Mouse (Mus musculus) ovary, adult 10 weeks (tissue): Measurements from ENCODE around the gene BC005624. TPM values are rescaled to one million over a fixed set of nuclear protein-coding genes. Genes with fewer than 3 reads are reported as not detected.

Source experiments
- polyA plus RNA-seq: library from polyadenylated mRNA; stranded (reverse); fragments of 350-450 nt; fragmentation: Illumina TruSeq; extraction: RNeasy Lipid Tissue Mini Kit (QIAGEN cat#74804); gene quantifications from one replicate; pipeline ENCODE4 v1.2.3, GENCODE M21; 2014

BC005624 gene
- polyA plus RNA-seq = 14.5 TPM

GRCm38 (mm10) chr2:30981790-30982513, at the start of gene BC005624, which contains the start of gene Usp20:
BC005624 (minus strand) TSS chr2:30982201.
Usp20 (plus strand) TSS chr2:30982279.

DNA sequence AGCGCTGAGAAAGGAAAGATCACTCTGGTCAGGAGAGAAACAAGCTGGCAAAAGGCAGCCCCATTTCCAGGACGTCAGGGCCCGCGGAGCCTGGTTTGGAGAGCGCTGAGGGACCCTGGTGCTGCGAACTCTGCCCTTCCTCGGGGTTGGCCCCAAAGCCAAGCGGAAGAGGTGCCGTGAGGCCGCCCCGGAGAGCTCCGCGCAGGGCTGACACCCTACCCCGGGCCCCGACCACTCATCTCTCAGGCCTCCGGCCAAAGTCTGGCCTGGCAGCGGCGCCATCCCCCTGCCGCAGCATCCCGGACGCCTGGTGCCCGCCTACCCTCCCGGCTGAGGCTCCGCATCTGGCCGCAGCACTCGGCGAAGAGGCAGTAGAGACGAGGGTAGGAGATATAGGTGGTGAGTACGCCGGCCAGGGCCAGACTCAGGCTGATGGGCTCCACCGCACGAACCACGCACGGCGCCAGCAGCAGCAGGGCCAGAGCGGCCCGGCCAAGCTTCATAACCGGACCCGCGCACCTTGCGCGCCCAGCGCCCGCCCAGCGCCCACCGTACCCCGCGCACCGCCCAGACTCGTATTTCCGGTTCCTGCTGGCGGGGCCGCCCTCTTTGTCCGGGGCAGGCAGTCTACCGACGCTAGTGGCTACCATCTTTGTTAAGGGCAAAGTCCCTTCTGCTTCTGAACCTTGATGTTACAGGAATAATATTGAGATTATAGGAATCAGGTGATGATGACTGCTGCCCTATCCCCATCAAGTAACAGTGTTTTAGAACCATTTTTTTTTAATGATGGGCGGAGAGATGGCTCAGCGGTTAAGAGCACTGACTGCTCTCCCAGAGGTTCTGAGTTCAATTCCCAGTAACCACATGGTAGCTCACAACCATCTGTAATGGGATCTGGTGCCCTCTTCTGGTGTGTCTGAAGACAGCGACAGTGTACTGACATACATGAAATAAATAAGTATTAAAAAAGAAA, 14.4 kb downstream of the BC005624 start, which contains the start of gene Tor1a:
TSS of gene Tor1a (minus strand) at position 582 of the 976 bp plus-strand sequence.

GRCm38 (mm10) chr2:30952824-30953490, 29.0 kb downstream of the BC005624 start, which contains the start of gene Tor1b:
Tor1b (plus strand) TSS chr2:30952959.

GRCm38 (mm10) chr2:30929483-30930045, 52.4 kb downstream of the BC005624 start, which contains the start of gene Ptges:
Ptges (minus strand) TSS chr2:30929863.

Other genes starting within 250 kb of the BC005624 start
- gene 1700001O22Rik, start 178.5 kb downstream of the BC005624 start, polyA plus RNA-seq = not detected
- gene Ntmt1, start 174.4 kb downstream of the BC005624 start, polyA plus RNA-seq = not detected
- not detected for gene Asb6, start 151.9 kb downstream of the BC005624 start, polyA plus RNA-seq
- not detected for gene Prrx2, start 147.2 kb downstream of the BC005624 start, polyA plus RNA-seq
- 36.3 TPM for gene Ptges, start 52.3 kb downstream of the BC005624 start, polyA plus RNA-seq
- gene Tor1b, start 29.2 kb downstream of the BC005624 start, polyA plus RNA-seq = 20.4 TPM
- 6.2 TPM for gene Tor1a, start 14.3 kb downstream of the BC005624 start, polyA plus RNA-seq
- 0.60 TPM for gene Usp20, start 78 bp upstream of the BC005624 start, polyA plus RNA-seq
- 39.0 TPM for gene Fnbp1, start 159.8 kb upstream of the BC005624 start, polyA plus RNA-seq
- gene Gpr107, start 170.1 kb upstream of the BC005624 start, polyA plus RNA-seq = 43.7 TPM